Mouse (Mus musculus) c-Kit-positive CD71-positive TER-119-negative erythroid progenitor cells, embryonic 14.5 days (primary cell): ENCODE results near the gene Arih2.

Experiments used
- DNase-seq: peaks from one replicate; pipeline ENCODE4 v3.0.0-alpha.2; 2013; ENCODE audit warnings: low read depth

Gene Arih2

DNA sequence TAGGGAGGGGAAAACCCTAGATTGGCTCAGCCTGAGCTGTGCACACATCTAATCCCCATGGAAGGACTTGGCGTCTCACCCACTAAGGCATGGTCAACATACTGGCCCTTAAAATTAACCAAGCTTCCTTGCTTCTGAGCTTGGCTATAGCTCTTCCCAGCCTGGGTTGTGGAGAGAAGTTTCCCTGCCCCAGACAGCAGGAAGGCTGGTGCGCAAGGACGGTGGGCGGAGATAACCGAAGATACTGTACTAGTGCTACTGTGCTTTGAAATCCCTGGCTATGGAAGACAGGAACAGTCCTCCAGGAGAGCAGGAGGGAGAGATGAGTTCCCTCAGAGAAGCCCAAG is 69.9 kb downstream of the Arih2 start:
- DNase-seq, result no peak

DNA sequence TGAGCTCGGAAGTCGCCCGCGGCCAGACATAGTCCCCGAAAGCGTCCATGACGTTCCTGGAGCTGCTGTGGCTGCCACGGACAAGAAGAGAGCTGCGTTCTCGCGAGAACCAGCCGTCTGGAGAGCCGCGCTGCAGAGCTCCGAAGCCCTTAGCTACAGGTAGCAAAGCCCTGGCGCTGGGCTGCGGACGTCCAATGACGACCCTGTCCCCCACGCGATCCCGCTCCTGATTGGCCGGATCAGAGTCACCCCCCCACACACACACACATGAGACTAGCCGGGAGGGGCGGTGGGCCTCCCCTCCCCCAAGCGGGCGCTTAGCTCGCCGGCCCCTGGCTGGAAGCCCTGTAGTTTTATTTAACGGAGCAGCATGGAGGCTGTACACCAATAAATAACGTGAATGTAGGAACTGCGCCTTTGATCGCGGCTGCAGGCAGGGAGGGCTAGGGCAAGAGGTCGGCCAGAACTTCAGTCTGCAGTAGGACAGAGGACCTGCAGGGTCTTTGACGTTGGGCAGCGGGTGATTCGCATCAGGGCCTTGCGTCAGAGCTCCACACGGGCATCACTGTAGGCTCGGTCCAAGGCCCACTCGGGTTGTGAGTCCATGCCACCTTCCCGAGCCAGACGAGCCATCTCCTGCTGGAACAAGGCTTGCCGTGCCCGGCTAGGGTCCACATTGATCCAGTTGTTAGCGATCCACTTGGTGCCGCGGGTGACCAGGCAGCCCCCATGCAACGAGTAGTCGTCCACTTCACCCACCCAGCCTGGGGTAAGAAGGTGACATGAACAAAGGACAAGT is 70.4 kb downstream of the Arih2 start, which contains the start of gene Wdr6:
Gene Wdr6 (minus strand): TSS at position 195 of the 799 bp plus-strand sequence.
- peak; percentile 83 for DNase-seq

DNA sequence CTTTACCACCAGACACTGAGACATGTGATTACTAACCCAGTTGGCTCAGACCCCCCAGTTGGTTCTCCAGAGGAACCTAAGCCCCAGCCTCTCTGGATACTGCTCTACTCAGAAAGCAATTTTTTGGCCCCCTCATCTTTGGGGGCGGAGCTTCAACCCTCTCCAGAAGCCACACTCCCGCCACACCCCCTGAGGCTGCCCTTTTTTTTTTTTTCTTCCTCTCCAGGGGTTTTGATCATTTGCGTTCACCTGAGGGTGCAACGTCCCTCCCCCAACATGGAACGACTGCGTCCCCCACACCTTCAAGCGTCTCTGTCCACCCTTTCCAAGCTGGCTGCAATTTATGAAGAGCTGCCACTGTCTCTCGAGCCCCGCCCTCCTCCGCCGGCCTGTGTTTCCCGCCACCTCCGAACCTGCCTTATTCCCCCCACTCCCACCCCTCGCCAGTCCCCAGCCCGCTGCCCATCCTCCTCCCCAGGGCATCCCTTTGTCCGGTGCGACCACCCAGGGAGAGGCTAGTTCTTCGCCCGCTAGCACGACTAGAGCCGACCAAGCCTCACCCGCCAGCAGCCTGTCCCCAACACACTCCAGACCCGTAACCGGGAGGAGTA is 71.1 kb downstream of the Arih2 start:
- DNase-seq, result peak; percentile 39

DNA sequence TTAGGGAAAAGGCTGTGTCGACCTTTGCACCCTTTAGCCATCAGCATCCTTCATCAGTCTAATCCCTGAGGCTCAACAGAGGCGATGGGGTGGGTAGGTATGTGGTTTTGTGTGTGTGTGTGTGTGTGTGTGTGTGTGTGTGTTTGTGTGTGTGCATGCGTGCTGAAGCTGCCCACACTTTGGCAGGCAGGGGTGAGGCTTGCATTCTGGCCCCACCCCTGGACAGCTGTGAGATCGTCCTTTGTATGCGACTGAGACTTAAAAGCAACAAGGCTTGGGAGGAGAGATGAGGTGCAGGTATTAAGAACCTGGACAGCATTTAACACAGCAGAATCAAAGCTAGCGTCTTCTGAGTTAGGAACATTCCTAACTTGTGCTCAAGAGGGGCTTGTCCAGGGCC is 72.2 kb downstream of the Arih2 start:
- DNase-seq, result no peak

DNA sequence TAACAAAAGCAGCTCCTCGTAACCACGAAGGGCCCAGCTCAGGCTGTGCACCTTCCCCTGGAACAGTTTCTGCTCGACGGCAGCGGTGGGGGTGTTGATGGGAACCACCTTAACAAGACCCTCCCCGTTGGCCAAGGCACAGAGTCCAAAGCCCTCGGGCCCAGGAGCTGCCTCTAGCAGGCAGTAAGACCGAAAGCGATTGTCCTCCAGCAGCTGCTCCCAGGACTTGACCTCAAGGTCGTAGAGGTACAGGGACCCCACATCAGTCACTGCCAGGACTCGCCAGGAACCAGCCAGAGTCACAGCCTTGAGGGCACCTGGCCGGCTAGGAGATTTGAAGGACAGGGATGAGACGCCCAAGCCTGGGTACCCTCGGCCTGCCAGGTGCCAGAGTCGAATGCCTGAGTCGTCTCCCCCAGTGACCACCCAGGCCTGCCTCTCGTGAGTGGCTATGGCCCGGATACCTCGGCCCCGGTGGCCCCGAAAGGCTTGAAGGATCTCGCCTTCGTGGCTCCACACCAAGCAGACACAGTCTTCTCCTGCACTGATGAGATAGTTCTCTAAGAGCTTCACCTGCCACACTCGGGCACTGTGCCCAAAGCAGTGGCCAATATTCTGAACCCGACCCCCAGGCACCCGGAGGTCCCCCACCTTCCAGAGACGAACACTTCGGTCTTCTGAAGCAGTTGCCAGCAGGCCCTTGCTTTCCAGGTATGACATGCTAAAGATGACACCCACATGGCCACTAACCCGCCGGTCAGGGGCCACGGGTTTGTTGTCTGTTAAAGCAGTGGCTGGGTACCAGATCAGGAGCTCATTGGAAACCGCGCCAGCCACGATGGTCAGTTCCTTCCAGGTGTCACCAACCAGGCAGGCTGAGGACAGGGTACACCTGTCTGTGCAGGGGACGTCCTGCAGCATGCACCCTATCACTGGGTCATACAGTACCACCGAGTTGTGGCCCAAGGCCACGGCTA is 73.6 kb downstream of the Arih2 start:
- no peak for DNase-seq

DNA sequence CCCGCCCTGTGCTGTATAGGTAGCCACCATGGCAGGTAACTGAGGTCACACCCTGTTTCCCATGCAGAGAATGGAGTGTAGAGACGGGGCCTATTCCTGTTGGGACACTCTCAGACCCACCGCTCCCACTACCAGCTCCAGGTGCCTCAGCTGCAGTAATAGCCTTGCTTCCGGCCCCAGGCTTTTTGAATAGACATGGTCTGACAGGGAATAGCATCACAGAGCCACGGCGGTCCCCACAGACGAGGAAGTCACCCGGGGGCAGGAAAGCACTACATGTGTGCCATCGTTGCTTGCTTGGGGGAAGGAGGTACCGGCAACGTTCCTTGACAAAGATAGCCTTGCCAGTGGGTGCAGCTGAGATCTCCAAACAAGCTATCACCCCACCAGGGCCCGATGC is 74.3 kb downstream of the Arih2 start:
- DNase-seq, result no peak

DNA sequence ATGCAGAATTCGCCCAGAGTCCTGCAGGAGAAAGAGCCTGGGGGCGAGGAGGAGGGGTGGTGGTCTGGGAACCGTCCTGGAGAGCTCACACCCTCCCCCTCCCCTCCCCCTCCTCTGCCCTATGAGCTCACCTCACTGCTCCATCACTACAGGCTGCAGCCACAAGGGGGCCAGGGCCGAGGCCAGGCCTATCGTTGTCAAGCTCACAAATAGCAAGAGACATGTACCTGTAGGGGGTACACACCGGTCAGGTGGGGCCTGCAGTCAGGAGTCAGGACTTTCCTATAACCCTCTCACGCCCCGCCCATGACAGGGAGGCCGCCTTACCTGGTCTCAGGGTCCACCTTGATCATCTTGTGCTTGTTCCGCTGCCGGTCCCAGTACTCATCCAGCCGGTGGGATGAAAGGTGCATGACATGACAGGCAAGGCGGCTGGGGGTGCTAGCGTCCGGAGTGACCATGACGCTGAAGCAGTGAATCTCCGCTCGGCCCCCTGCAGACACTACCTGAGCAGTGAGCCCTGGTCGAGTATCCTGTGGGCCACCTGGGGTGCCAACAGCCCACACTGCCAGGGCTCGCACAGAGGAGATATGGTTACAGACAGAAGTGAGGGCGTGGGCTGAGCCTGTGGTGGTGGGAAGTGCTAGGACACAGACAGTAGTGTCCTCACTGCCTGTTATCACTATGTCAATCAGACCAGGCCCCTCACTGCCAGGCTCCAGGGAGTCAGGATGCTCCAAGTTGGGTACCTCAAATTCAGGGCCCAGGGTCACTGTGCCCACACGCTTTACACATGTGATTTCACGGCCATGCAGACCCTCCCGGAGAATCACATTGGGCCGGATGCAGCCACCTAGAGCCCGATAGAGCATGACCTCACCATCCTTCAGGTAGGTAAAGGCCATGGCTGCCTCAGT is 75.2 kb downstream of the Arih2 start:
- DNase-seq, result no peak

DNA sequence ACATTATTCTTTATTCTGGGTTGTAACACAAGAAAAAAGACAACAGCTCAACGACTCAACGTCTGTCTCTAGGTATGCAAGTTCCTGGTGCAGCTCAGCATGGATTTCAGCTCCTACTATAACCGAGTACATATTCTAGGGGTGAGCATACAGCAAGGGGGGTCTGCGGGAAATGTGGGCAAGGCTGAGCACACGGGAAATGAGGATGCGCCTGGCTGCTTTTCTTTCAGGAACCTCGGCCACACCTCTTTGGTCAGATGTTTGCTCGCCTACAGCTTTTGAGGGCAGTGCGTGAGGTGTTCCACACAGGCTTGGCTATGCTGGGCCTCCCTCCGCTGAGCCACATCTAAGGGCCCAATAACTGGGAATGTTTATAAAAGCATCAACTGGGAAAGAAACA is 76.9 kb downstream of the Arih2 start:
- no peak for DNase-seq

DNA sequence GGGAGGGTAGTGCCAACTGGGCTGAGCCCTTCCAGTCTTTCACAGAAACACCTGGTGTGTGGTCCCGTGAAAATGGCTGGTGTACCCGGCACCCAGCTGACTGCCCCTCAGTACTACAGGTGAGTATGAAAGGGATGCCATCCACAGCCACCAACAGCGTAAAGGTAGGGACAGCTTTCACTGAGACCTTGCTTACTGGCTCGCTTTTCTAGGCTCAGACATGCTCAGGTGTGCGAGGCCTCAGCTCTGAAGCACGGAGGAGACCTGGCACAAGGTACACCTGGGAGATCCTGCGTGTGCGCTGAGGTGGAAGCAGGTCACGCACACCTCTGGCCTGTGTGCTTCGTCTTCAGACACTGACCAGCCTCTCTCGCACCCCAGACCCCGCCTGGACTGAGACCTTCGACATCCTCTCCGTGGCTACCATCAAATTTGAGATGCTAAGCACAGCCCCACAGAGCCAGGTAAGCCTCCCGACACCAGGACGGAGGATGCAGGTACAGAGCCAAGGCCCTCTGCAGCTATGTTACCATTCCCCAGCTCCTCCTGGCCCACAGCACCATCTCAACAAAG is 77.7 kb downstream of the Arih2 start:
- no peak for DNase-seq

DNA sequence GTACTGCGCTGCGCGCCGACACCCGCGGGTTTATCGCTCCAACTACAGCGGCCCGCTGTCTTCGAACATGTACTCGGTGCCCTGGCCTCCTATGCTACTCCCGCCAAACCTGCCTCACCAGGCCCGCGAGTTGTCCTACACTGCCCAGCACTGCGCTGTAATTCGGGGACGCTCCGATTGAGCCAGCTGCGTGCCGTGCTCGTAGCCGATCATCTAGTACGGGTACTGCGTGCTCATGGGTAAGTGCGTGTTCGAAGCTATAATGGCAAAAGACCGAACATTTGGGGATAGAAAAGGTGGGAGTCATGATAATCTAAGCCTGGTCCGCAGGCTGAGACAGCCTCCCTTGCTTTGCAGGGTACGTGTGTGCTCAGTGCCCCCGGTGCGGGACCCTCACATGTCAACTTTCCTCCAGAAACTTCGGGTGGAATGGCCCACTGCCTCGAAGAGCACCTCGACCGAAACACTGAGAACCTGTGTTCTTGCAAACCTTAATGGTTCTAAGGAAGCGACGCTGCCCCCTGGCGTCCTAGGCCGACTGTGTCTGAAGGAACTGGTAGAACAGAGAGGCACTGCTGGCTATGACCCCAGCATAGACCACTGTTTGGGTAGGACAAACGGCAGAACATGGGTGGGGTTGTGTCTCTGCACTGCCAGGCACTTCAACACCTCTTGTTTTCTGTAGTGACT is 78.8 kb downstream of the Arih2 start:
- peak; percentile 88 for DNase-seq

DNA sequence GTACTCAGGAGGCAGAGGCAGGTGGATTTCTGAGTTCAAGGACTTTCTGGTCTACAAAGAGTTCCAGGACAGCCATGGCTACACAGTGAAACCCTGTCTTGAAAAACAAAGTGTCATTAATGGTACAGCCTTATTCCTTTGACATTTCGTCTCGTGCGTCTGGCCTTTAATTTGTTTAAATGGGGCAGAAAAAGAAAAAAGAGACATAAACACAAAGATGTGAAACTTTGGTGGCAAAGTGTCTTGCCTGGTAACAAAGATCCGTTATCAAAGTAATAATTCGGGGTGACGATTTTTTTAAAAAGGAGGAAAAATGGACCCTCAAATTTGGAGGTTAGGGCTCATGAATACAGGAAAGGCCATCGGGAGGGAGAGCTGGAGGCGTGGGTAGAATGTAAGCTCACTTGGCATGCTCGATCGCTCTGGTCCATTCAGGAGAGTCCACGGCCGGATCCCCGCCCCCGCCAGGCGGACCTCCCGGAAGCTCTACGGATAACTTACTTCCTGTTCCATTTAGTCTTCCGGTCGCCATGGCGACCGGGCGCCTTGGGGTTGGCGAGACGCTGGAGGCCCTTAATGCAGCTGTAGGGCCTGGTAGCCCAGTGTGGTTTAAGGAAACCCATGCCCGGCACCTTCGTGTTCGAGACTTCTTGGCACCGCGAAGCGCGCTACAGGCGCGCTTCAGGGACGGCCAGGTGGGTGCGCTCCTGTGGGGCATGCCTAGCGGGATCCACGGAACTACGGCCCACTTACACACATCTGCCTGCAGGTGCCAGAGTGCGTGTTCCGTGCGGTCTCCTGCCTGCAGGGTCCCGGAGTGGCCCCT is 79.6 kb downstream of the Arih2 start, which contains the start of gene Dalrd3:
Gene Dalrd3 (plus strand): TSS at position 506 of the 826 bp plus-strand sequence.
- peak; percentile 95 for DNase-seq

DNA sequence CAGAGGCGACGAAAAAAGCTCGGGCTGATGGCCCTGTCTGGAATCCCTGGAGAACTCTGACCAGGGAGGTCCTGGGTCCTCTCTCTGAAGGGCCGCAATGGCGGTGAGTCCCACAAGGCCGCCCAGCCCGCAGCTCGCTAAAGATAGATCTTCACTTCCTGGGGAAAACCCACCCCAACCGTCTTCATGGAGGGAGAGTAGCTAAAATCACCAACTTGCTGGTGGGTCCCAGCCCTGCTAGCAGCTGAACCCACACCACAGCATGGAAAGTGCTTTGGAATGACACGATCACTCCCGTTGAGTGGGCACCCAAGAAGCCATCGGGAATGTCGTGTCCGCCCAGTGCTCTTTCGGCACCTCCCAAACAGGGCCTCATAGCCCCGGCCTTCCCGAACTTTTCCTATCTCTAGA is 80.7 kb downstream of the Arih2 start:
- no peak for DNase-seq

DNA sequence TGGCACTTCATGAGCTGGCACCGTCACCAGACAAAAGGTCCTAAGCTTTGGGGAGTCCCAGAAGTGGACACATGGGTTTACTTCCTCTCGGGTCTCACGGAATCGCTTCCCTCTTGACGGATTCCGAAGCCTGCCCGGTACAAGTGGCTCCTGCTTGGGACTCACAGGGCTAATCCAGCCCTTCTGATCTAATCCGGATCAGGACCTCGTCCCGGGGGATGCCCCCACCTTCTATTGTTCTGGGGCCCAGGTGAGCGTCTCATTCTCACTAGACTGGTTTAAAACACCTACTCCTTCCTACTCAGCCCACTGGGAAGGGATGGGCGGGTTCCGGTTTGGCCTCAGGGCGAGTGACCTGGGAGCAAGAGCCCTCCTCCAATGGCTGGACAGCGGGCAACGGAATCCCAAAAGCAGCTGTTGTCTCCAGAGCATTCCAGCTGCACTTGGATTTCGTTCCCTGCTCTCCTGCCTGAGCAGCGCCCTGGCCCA is 81.2 kb downstream of the Arih2 start:
- no peak for DNase-seq

DNA sequence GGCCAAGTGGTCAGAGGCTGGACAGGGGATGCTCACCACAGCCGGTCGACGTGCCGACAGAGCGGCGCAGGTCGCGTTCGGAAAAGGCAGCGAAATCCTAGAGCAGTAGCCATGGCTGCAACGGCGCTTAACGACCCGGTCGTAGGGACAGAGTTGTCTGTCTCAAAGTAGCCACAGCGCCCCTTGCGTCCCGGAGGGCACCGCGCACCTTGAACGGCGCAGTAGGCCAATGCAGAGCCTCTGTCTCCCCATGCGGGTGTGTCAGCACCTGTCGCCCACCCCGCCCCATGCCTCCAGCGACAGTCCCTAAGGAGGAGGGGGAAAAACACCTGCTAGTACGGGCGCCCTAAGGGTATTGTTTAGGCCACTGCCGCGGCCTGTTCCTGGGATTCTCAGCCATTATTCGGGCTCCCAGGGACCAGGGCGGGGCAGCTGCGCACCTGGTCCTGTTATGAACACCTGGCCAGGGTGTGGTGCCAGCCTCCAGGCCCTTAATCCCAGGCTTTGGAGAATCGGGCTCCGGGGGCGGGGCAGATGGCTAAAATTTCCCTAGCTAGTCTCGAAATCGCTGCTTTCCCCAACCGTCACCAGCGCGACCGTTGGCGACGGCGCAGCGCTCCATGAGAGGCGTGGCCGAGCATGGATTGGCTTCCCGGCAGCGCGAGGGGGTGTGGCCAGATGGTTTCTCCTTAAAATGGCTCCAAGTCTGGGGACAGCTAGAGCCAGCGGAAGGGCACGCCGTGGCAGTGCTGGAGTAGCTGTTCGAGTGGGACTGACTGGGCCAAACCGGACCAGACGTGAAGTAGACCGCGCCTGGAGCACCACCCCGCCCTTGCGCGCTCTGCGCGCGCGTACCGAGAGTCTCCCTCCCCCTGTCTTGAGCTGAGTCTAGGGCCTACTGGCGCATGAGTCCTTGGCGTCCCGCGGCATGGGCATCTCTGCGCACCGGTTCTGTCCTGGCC is 82.1 kb downstream of the Arih2 start, which contains the start of gene Ndufaf3:
Gene Ndufaf3 (minus strand): TSS at position 620 of the 962 bp plus-strand sequence.
- DNase-seq, result peak; percentile 92

DNA sequence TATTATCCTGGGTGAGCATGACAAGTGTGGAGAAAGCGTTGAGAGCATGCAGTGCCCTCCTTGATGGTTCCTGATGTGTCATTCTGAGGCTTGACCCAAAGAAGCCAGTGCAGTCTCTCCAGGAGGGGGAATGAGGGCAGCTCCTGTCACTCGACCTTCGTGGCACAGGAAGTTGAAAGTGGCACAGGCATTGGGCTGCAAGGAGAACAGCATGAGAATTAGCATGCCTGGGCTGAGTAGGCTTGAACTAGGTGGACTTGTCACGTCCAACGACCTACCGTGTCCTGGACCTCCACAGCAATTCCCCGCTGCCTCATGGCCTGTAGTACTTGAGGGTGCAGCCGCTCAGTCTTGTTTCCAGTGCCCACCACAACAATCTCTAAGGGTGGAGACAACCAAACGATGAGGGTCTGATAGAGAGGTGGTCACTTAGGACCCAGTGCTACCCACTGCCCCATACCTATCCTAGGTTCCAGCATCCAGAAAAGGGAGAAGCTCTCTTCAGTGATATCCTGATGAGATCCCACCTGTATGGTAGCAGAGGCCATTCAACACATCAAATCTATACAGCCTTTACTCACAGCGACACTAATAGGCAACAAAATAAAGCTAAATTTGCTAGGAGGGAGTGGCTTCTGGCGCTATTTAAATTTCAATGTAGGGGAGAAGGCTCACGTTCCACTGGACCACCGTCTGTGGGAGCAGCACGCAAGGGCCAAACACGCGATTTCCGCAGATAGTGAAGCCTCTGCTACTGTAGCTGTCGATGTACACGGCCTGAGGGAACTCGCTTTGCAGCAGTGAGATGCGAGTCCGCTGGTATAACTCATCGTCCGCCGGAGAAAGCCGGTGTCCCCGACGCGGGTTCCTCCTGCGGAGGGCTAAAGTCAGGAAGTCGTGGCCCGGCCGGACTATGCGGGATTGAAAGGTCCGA is 83.0 kb downstream of the Arih2 start:
- no peak for DNase-seq

DNA sequence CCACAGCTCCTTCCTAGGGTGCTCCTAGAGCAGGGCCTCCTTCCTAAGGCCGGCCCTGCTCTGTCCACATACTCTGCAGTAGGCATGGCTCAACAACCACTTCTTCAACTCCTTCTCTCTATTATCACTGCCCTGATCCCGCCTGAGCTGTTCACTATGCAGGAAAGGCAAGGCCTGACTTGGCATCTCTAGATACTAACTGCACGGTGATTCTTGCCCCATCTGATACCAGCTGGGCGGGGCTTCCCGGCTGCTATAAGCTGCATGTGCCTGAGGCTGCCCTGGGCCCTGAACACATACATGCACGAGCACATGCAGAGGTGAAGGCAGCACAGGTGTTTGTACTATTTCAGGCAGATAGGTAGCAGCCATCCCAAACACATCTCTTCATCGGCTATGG is 85.1 kb downstream of the Arih2 start:
- DNase-seq, result peak; percentile 39

DNA sequence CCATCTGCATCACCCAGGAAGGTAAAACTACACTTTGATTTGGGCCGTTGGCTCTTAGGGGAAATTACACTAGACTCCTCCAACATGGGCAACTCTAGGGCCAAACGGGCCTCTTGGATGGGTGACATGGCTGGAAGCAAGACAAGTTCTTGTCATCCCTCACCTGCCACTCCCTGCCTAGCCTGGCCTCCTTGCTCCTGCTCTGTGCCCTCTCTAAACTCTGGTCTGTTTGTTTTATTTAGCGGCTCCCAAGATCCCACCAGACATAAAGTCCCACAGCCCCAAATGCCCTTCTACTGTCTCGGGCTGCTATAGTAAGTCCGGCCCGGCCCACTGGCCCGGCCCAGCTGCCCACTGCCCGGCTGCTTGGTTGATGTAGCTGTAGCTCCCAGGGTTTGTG is 85.5 kb downstream of the Arih2 start:
- no peak for DNase-seq
